Mouse (Mus musculus): Measurements from ENCODE around the gene Col8a2. TPM values are rescaled to one million over a fixed set of nuclear protein-coding genes. Genes with fewer than 3 reads are reported as not detected.

The Col8a2 gene
- polyA plus RNA-seq, 2 experiments, result 50.3 to 74.6 TPM

DNA sequence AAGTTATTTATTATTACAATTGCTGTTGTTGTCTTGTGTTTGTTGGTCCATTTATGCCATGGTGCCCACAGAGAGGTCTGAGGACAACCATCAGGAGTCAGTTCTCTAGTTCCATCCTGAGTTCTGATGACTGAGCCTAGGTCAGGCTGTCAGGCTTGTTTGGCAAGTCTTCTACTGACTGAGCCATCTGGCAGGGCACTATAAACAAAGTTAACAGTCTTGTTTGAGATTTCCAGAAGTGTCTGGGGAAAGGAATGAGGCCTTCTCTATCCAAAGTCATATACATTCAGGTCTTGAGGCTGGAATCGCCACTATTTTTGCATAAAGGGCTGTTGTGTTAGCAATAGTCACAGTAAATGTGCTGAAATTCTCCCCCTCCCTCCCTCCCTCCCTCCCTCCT lies 45.2 kb downstream of the Col8a2 start:
- no peak for TF ChIP-seq POLR2A (IDR thresholded peaks at IDR 0.05; ENCODE audit: borderline replicate concordance, extremely low read depth, insufficient read depth, insufficient read length)
- Histone ChIP-seq H3K36me3 (ENCODE audit: control insufficient read depth, insufficient read depth, low read length) (no peaks in the 10 kb centered on the region), H3K27me3 (ENCODE audit: control insufficient read depth, insufficient read depth, low read length) (no peaks in the 10 kb centered on the region), H3K4me2 (replicated peaks; ENCODE audit: low read depth, low read length, severe bottlenecking) (no peak overlapping the region), H3K27ac (replicated peaks; ENCODE audit: low read depth, low read length) (no peak overlapping the region), H3K9ac (ENCODE audit: low read depth, low read length, severe bottlenecking) (no peak overlapping the region), H3K4me3 (replicated peaks; ENCODE audit: low read length) (no peak overlapping the region), H3K9me3 (ENCODE audit: control insufficient read depth, low read length) (no peaks in the 10 kb centered on the region), H3K4me1 (ENCODE audit: control insufficient read depth, insufficient read depth, low read length) (no peaks in the 10 kb centered on the region)
- DNase-seq (ENCODE audit: low spot score) (no peak), ATAC-seq (ENCODE audit: low FRiP score, low read depth) (no peak)
- WGBS, result 87% methylated on average over 1 of the region's 1 CpGs

DNA sequence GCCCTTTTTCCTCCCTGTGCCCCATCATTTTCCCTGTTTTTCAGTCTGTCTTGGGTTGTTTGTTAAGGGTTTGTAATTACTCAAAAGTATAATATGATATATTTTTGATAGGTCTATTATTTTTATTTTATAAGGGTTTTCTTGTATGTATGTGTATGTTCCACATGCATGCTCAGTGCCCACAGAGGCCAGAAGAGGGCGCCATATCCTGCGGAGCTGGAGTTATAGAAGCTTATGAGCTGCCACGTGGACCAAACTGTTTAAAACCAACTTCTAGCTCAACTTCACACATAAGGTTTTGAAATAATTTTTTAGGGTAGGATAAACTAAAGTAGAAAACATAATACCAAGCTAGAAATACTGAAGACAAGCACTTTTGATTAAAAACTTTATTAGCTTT lies 45.8 kb downstream of the Col8a2 start:
- H3K36me3 ChIP-seq (ENCODE audit: control insufficient read depth, insufficient read depth, low read length), result no peaks in the 10 kb centered on the region
- H3K4me2 ChIP-seq (replicated peaks; ENCODE audit: low read depth, low read length, severe bottlenecking), result no peak overlapping the region
- no peak overlapping the region for H3K9ac ChIP-seq (ENCODE audit: low read depth, low read length, severe bottlenecking)
- no peaks in the 10 kb centered on the region for H3K27me3 ChIP-seq (ENCODE audit: control insufficient read depth, insufficient read depth, low read length)
- no peak for TF ChIP-seq POLR2A (IDR thresholded peaks at IDR 0.05; ENCODE audit: borderline replicate concordance, extremely low read depth, insufficient read depth, insufficient read length)
- 49% methylated on average over 3 of the region's 3 CpGs for WGBS
- no peaks in the 10 kb centered on the region for H3K4me1 ChIP-seq (ENCODE audit: control insufficient read depth, insufficient read depth, low read length)
- H3K27ac ChIP-seq (replicated peaks; ENCODE audit: low read depth, low read length), result no peak overlapping the region
- H3K4me3 ChIP-seq (replicated peaks; ENCODE audit: low read length), result no peak overlapping the region
- no peak for DNase-seq (ENCODE audit: low spot score)
- H3K9me3 ChIP-seq (ENCODE audit: control insufficient read depth, low read length), result no peaks in the 10 kb centered on the region
- no peak for ATAC-seq (ENCODE audit: low FRiP score, low read depth)

- no peak for TF ChIP-seq POLR2A (IDR thresholded peaks at IDR 0.05; ENCODE audit: borderline replicate concordance, extremely low read depth, insufficient read depth, insufficient read length)
- ATAC-seq (ENCODE audit: low FRiP score, low read depth) (no peak), DNase-seq (ENCODE audit: low spot score) (no peak)
- no peak overlapping the region for H3K4me2 ChIP-seq (replicated peaks; ENCODE audit: low read depth, low read length, severe bottlenecking)
- H3K9me3 ChIP-seq (ENCODE audit: control insufficient read depth, low read length), result no peaks in the 10 kb centered on the region
- no peaks in the 10 kb centered on the region for H3K4me1 ChIP-seq (ENCODE audit: control insufficient read depth, insufficient read depth, low read length)
- peaks cover 14% of the 10 kb centered on the region for H3K36me3 ChIP-seq (ENCODE audit: control insufficient read depth, insufficient read depth, low read length)
- H3K9ac ChIP-seq (ENCODE audit: low read depth, low read length, severe bottlenecking), result no peak overlapping the region
- H3K27me3 ChIP-seq (ENCODE audit: control insufficient read depth, insufficient read depth, low read length), result no peaks in the 10 kb centered on the region
- no peak overlapping the region for H3K27ac ChIP-seq (replicated peaks; ENCODE audit: low read depth, low read length)
- H3K4me3 ChIP-seq (replicated peaks; ENCODE audit: low read length), result no peak overlapping the region
- 51% methylated on average over 4 of the region's 4 CpGs for WGBS
Observed at GRCm38 (mm10) chr4:126339461-126339860, 52.9 kb downstream of the Col8a2 start.

DNA sequence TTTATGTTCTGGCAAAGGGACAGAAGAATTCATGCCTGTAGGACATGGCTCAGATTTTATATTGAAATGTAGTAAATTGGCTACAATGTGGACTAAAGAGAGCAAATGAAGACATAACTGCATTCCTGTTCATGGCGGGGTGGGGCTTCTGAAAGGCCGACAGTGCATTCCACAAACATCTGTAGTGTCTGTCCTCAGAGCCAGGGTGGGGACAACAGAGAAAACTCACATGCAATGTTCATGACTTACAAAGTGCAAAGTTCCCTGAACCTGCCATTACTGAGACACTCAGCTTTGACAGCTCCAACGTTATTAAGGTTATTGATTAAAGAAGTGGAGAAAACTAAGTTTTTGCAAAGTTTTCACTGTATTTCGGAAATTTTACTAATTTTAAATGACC lies 56.9 kb downstream of the Col8a2 start:
- ATAC-seq (ENCODE audit: low FRiP score, low read depth) (no peak), DNase-seq (ENCODE audit: low spot score) (no peak)
- no peak overlapping the region for H3K4me2 ChIP-seq (replicated peaks; ENCODE audit: low read depth, low read length, severe bottlenecking)
- H3K9me3 ChIP-seq (ENCODE audit: control insufficient read depth, low read length), result no peaks in the 10 kb centered on the region
- H3K36me3 ChIP-seq (ENCODE audit: control insufficient read depth, insufficient read depth, low read length), result peaks cover 40% of the 10 kb centered on the region
- H3K9ac ChIP-seq (ENCODE audit: low read depth, low read length, severe bottlenecking), result no peak overlapping the region
- no peak overlapping the region for H3K4me3 ChIP-seq (replicated peaks; ENCODE audit: low read length)
- no peak for TF ChIP-seq POLR2A (IDR thresholded peaks at IDR 0.05; ENCODE audit: borderline replicate concordance, extremely low read depth, insufficient read depth, insufficient read length)
- no peak overlapping the region for H3K27ac ChIP-seq (replicated peaks; ENCODE audit: low read depth, low read length)
- H3K27me3 ChIP-seq (ENCODE audit: control insufficient read depth, insufficient read depth, low read length), result no peaks in the 10 kb centered on the region
- H3K4me1 ChIP-seq (ENCODE audit: control insufficient read depth, insufficient read depth, low read length), result no peaks in the 10 kb centered on the region
- 71% methylated on average over 4 of the region's 4 CpGs for WGBS

- Histone ChIP-seq H3K27me3 (ENCODE audit: control insufficient read depth, insufficient read depth, low read length) (no peaks in the 10 kb centered on the region), H3K27ac (replicated peaks; ENCODE audit: low read depth, low read length) (no peak overlapping the region), H3K9me3 (ENCODE audit: control insufficient read depth, low read length) (no peaks in the 10 kb centered on the region), H3K9ac (ENCODE audit: low read depth, low read length, severe bottlenecking) (no peak overlapping the region), H3K4me2 (replicated peaks; ENCODE audit: low read depth, low read length, severe bottlenecking) (no peak overlapping the region), H3K36me3 (ENCODE audit: control insufficient read depth, insufficient read depth, low read length) (peaks cover 36% of the 10 kb centered on the region), H3K4me3 (replicated peaks; ENCODE audit: low read length) (no peak overlapping the region), H3K4me1 (ENCODE audit: control insufficient read depth, insufficient read depth, low read length) (no peaks in the 10 kb centered on the region)
- 97% methylated on average over 1 of the region's 1 CpGs for WGBS
- TF ChIP-seq POLR2A (IDR thresholded peaks at IDR 0.05; ENCODE audit: borderline replicate concordance, extremely low read depth, insufficient read depth, insufficient read length), result no peak
- DNase-seq (ENCODE audit: low spot score) (no peak), ATAC-seq (ENCODE audit: low FRiP score, low read depth) (no peak)
Observed at GRCm38 (mm10) chr4:126360069-126360468, 73.5 kb downstream of the Col8a2 start.

Other genes starting within 250 kb of the Col8a2 start
- 78.0 and 83.5 TPM in 2 replicates for gene Mrps15, start 239.9 kb upstream of the Col8a2 start, polyA plus RNA-seq (2012; rRNA removed)
- 139 and 140 TPM in 2 replicates for gene Mrps15, start 239.9 kb upstream of the Col8a2 start, polyA plus RNA-seq (2014; fragmentation: Nextera tagmentation; extraction: Ambion mirVana)
- gene Oscp1, start 228.2 kb upstream of the Col8a2 start, polyA plus RNA-seq (2012; rRNA removed), result 5.3 and 5.8 TPM in 2 replicates
- 13.2 and 13.8 TPM in 2 replicates for gene Oscp1, start 228.2 kb upstream of the Col8a2 start, polyA plus RNA-seq (2014; fragmentation: Nextera tagmentation; extraction: Ambion mirVana)
- gene Lsm10, start 190.2 kb upstream of the Col8a2 start, polyA plus RNA-seq (2012; rRNA removed), result 44.0 and 50.4 TPM in 2 replicates
- 53.7 and 54.3 TPM in 2 replicates for gene Lsm10, start 190.2 kb upstream of the Col8a2 start, polyA plus RNA-seq (2014; fragmentation: Nextera tagmentation; extraction: Ambion mirVana)
- gene Stk40, start 182.8 kb upstream of the Col8a2 start, polyA plus RNA-seq (2012; rRNA removed), result 21.3 and 25.5 TPM in 2 replicates
- gene Stk40, start 182.8 kb upstream of the Col8a2 start, polyA plus RNA-seq (2014; fragmentation: Nextera tagmentation; extraction: Ambion mirVana), result 27.9 and 29.1 TPM in 2 replicates
- 120 and 155 TPM in 2 replicates for gene Eva1b, start 139.0 kb upstream of the Col8a2 start, polyA plus RNA-seq (2012; rRNA removed)
- 101 and 106 TPM in 2 replicates for gene Eva1b, start 139.0 kb upstream of the Col8a2 start, polyA plus RNA-seq (2014; fragmentation: Nextera tagmentation; extraction: Ambion mirVana)
- gene Sh3d21, start 123.3 kb upstream of the Col8a2 start, polyA plus RNA-seq (2012; rRNA removed), result 7.1 and 8.5 TPM in 2 replicates
- 8.9 and 10.9 TPM in 2 replicates for gene Sh3d21, start 123.3 kb upstream of the Col8a2 start, polyA plus RNA-seq (2014; fragmentation: Nextera tagmentation; extraction: Ambion mirVana)
- 168 and 191 TPM in 2 replicates for gene Thrap3, start 84.0 kb upstream of the Col8a2 start, polyA plus RNA-seq (2012; rRNA removed)
- gene Thrap3, start 84.0 kb upstream of the Col8a2 start, polyA plus RNA-seq (2014; fragmentation: Nextera tagmentation; extraction: Ambion mirVana), result 204 and 229 TPM in 2 replicates
- 113 and 119 TPM in 2 replicates for gene Map7d1, start 30.4 kb upstream of the Col8a2 start, polyA plus RNA-seq (2012; rRNA removed)
- 58.3 and 68.4 TPM in 2 replicates for gene Map7d1, start 30.4 kb upstream of the Col8a2 start, polyA plus RNA-seq (2014; fragmentation: Nextera tagmentation; extraction: Ambion mirVana)
- gene Trappc3, start 24.5 kb upstream of the Col8a2 start, polyA plus RNA-seq (2012; rRNA removed), result 93.6 and 113 TPM in 2 replicates
- 34.5 and 38.3 TPM in 2 replicates for gene Trappc3, start 24.5 kb upstream of the Col8a2 start, polyA plus RNA-seq (2014; fragmentation: Nextera tagmentation; extraction: Ambion mirVana)
- 66.3 and 77.4 TPM in 2 replicates for gene Adprhl2, start 34.9 kb downstream of the Col8a2 start, polyA plus RNA-seq (2012; rRNA removed)
- gene Adprhl2, start 34.9 kb downstream of the Col8a2 start, polyA plus RNA-seq (2014; fragmentation: Nextera tagmentation; extraction: Ambion mirVana), result 59.9 and 69.1 TPM in 2 replicates
- 48.9 and 52.5 TPM in 2 replicates for gene Tekt2, start 38.9 kb downstream of the Col8a2 start, polyA plus RNA-seq (2012; rRNA removed)
- gene Tekt2, start 38.9 kb downstream of the Col8a2 start, polyA plus RNA-seq (2014; fragmentation: Nextera tagmentation; extraction: Ambion mirVana), result 14.4 and 18.7 TPM in 2 replicates
- 6.2 and 6.6 TPM in 2 replicates for gene Ago3, start 142.8 kb downstream of the Col8a2 start, polyA plus RNA-seq (2012; rRNA removed)
- gene Ago3, start 142.8 kb downstream of the Col8a2 start, polyA plus RNA-seq (2014; fragmentation: Nextera tagmentation; extraction: Ambion mirVana), result 11.4 and 14.3 TPM in 2 replicates
- 22.6 and 25.9 TPM in 2 replicates for gene Ago1, start 181.8 kb downstream of the Col8a2 start, polyA plus RNA-seq (2012; rRNA removed)
- gene Ago1, start 181.8 kb downstream of the Col8a2 start, polyA plus RNA-seq (2014; fragmentation: Nextera tagmentation; extraction: Ambion mirVana), result 7.2 and 9.2 TPM in 2 replicates
- 2.8 and 3.2 TPM in 2 replicates for gene Ago4, start 246.7 kb downstream of the Col8a2 start, polyA plus RNA-seq (2012; rRNA removed)
- gene Ago4, start 246.7 kb downstream of the Col8a2 start, polyA plus RNA-seq (2014; fragmentation: Nextera tagmentation; extraction: Ambion mirVana), result 3.3 and 3.5 TPM in 2 replicates